Mouse (Mus musculus) mouse embryonic stem cell (cell line): ENCODE measurements around the gene Mycn.

Source experiments
- in situ Hi-C, 2 experiments: fragments of 300-500 bp; cut with MboI; formaldehyde crosslinking; loops; 1 replicate in 1 of 2; 3 replicates in 1 of 2; pipeline ENCODE4 v1.14.3; 2019 to 2020; ENCODE audit warnings: low sequenced_read_pairs in 2 of 2, low pct_unique_long_range_greater_than_20kb in 1 of 2, mixed read lengths in 1 of 2; ENCODE audit not compliant: unreplicated experiment in 1 of 2

The Mycn gene

GRCm38 (mm10) chr12:12941661-12942363, at the start of gene Mycn:
Gene Mycn (minus strand): TSS chr12:12941914.
- in situ Hi-C loops = loop anchor here in 1 of 2 experiments (10.0 kb wide), 1 partner anchor 317 kb away; no protein-coding TSS in a partner anchor

GRCm38 (mm10) chr12:12987376-12987775, 45.7 kb upstream of the Mycn start:
- in situ Hi-C loops = loop anchor here (5.0 to 25.0 kb wide), 3 partner anchors 35 to 575 kb away; no protein-coding TSS in a partner anchor

GRCm38 (mm10) chr12:12986612-12987206, 45.0 kb upstream of the Mycn start:
- in situ Hi-C loops = loop anchor here (5.0 to 25.0 kb wide), 3 partner anchors 34 to 574 kb away; no protein-coding TSS in a partner anchor

- in situ Hi-C loops = loop anchor here (10.0 to 25.0 kb wide), 2 partner anchors 198 to 571 kb away; no protein-coding TSS in a partner anchor
These were observed 41.3 kb upstream of the Mycn start for GRCm38 (mm10) chr12:12983032-12983431.

GRCm38 (mm10) chr12:12975397-12975796, 33.7 kb upstream of the Mycn start:
- in situ Hi-C loops = loop anchor here in 1 of 2 experiments (25.0 kb wide), 1 partner anchor 563 kb away; no protein-coding TSS in a partner anchor

- in situ Hi-C loops = no loop called here
These were observed 31.2 kb upstream of the Mycn start for GRCm38 (mm10) chr12:12972756-12973435.

GRCm38 (mm10) chr12:12967946-12968345, 26.2 kb upstream of the Mycn start:
- in situ Hi-C loops = no loop called here

GRCm38 (mm10) chr12:12964856-12965255, 23.1 kb upstream of the Mycn start:
- in situ Hi-C loops = no loop called here

- in situ Hi-C loops = loop anchor here in 1 of 2 experiments (10.0 kb wide), 1 partner anchor 323 kb away; no protein-coding TSS in a partner anchor
These were observed 5.9 kb upstream of the Mycn start for GRCm38 (mm10) chr12:12947606-12948005.

GRCm38 (mm10) chr12:12943288-12943687, 1.6 kb upstream of the Mycn start:
- in situ Hi-C loops = loop anchor here in 1 of 2 experiments (10.0 kb wide), 1 partner anchor 318 kb away; no protein-coding TSS in a partner anchor

- in situ Hi-C loops = loop anchor here in 1 of 2 experiments (10.0 kb wide), 1 partner anchor 318 kb away; no protein-coding TSS in a partner anchor
These were observed 793 bp upstream of the Mycn start for GRCm38 (mm10) chr12:12942364-12943050.

GRCm38 (mm10) chr12:12941129-12941504, 597 bp downstream of the Mycn start:
- in situ Hi-C loops = loop anchor here in 1 of 2 experiments (10.0 kb wide), 1 partner anchor 316 kb away; no protein-coding TSS in a partner anchor

- in situ Hi-C loops = loop anchor here in 1 of 2 experiments (10.0 kb wide), 1 partner anchor 316 kb away; no protein-coding TSS in a partner anchor
These were observed 1.1 kb downstream of the Mycn start for GRCm38 (mm10) chr12:12940466-12941128.

- in situ Hi-C loops = loop anchor here in 1 of 2 experiments (5.0 to 10.0 kb wide), 2 partner anchors 153 to 315 kb away; no protein-coding TSS in a partner anchor
These were observed 1.9 kb downstream of the Mycn start for GRCm38 (mm10) chr12:12939581-12940465.

GRCm38 (mm10) chr12:12938850-12939249, 2.9 kb downstream of the Mycn start:
- in situ Hi-C loops = loop anchor here in 1 of 2 experiments (5.0 kb wide), 1 partner anchor 152 kb away; no protein-coding TSS in a partner anchor

- in situ Hi-C loops = loop anchor here in 1 of 2 experiments (5.0 kb wide), 1 partner anchor 151 kb away; no protein-coding TSS in a partner anchor
These were observed 3.4 kb downstream of the Mycn start for GRCm38 (mm10) chr12:12938361-12938760.
